Mouse (Mus musculus) regulatory T cell (primary cell): ENCODE data around the gene Epha10.

ENCODE experiments used
- in situ Hi-C: fragments of 300-600 bp; cut with MboI, MseI; formaldehyde crosslinking; loops from one replicate; pipeline ENCODE4 v1.15.1; 2025; ENCODE audit warnings: high pct_unique_total_duplicates

Epha10 gene

GRCm38 (mm10) chr4:124880599-124880998, at the start of gene Epha10:
Epha10 (plus strand) TSS chr4:124880899.
- in situ Hi-C loops, result no loop called here

- in situ Hi-C loops, result no loop called here
Measured at GRCm38 (mm10) chr4:124832796-124833195, 47.9 kb upstream of the Epha10 start.

DNA sequence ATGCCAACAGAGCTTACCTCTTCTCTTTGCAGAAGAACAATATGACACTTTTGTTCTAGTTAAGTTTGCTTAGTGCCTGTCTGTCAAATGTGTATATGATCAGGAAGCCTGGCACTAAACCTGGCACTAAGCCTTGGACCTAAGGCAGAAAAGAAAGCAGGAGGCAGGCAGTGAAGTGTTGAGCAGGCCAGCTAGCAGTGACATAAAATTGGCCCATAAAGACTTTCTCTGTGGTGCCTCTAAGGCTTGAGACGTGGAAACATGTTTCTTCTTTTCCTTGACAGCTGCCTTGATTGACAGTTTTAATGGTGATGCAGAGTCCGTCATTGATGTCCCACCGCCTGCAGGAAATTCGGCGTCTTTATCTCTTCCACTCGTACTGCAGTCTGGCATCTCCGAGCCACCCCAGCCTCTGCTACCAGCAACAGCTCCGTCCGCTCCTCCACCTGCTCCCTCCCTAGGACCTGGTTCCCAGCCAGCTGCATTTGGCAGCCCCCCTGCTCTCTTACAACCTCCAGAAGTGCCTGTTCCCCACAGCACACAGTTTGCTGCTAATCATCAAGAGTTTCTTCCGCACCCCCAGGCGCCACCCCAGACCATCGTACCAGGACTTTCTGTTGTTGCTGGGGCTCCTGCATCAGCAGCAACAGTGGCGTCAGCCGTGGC, 42.5 kb upstream of the Epha10 start:
- in situ Hi-C loops, result no loop called here

GRCm38 (mm10) chr4:124840998-124841397, 39.7 kb upstream of the Epha10 start:
- in situ Hi-C loops, result no loop called here

DNA sequence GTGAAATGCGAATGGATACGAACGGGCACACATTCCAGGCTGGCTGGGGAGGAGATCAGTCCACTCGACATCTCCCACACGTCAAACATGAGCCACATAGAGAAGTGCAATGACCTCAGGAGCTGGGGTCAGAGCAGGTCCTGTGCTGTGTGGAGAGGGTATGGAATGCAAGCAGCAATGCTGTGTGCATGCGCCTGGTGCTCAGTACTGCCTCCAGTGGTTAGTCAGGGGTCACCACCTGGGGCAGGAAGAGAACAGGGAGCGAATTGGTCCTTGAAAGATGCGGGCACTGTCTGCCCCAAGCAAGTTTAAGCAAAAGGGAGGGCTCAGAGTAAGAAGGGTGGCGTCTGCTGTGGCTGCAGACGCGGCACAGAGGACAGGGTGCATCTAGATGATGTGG, 37.2 kb upstream of the Epha10 start:
- in situ Hi-C loops, result no loop called here

- in situ Hi-C loops, result loop anchor here (5.0 kb wide), 2 partner anchors 50 to 130 kb away; no protein-coding TSS in a partner anchor
Measured at GRCm38 (mm10) chr4:124847573-124847972, 33.1 kb upstream of the Epha10 start.

- in situ Hi-C loops, result loop anchor here (5.0 to 25.0 kb wide), 3 partner anchors 52 to 937 kb away; partner anchors contain the start of genes 4930535I16Rik, Mycbp and Rragc
Measured at GRCm38 (mm10) chr4:124849631-124850260, 31.0 kb upstream of the Epha10 start.

- in situ Hi-C loops, result loop anchor here (25.0 kb wide), 1 partner anchor 938 kb away; the partner anchor contains the start of genes 4930535I16Rik, Mycbp and Rragc
Measured at GRCm38 (mm10) chr4:124850261-124850913, 30.3 kb upstream of the Epha10 start, which contains the start of gene Yrdc. Yrdc (plus strand) TSS chr4:124850679.

- in situ Hi-C loops, result loop anchor here (25.0 kb wide), 1 partner anchor 939 kb away; the partner anchor contains the start of genes 4930535I16Rik, Mycbp and Rragc
Measured at GRCm38 (mm10) chr4:124850933-124851658, 29.6 kb upstream of the Epha10 start, which contains the start of gene 1110065P20Rik. 1110065P20Rik (minus strand) TSS chr4:124851196.

- in situ Hi-C loops, result loop anchor here (25.0 kb wide), 1 partner anchor 944 kb away; the partner anchor contains the start of genes 4930535I16Rik, Mycbp and Rragc
Measured at GRCm38 (mm10) chr4:124856294-124856693, 24.4 kb upstream of the Epha10 start.

DNA sequence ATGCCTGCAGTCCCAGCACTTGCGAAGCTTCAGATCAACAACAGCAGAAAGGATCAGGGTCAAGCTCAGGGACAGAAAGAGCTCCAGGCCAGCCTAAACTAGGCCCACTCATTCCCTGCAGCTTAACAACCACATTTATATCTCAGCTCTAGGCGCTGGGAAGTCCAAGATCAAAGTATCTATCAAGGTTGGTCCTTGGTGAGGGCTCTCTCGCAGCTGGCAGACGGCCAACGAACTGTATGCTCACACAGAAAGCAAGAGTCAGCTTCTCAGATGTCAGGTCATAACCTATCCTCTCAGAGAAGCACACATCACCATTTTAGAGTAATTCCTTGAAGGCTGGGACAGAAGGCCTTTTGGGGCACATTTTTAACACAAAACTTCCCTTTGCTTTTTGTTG, 22.3 kb upstream of the Epha10 start:
- in situ Hi-C loops, result loop anchor here (25.0 kb wide), 1 partner anchor 946 kb away; the partner anchor contains the start of genes 4930535I16Rik, Mycbp and Rragc

DNA sequence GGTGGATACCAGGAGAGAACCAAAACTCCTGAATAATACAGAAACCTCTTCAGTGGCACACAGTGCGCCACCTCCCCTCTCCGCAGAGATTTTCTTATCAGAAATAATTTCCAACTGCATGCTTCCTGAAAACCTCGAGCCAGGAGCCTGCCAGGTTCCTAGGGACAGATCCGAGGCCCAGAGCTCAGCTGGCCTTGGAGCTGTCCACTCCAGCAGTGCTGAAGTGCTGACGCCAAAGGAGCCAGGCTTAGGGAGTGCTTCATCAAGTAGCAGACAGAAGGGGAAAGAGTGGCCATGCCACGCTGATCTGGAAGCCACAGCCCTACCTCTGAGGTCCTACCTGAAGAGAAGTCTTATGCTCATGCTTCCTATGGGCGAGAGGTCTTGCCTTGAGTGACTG, 20.3 kb upstream of the Epha10 start:
- in situ Hi-C loops, result loop anchor here (5.0 to 25.0 kb wide), 2 partner anchors 42 to 948 kb away; partner anchors contain the start of genes 4930535I16Rik, Mycbp and Rragc

DNA sequence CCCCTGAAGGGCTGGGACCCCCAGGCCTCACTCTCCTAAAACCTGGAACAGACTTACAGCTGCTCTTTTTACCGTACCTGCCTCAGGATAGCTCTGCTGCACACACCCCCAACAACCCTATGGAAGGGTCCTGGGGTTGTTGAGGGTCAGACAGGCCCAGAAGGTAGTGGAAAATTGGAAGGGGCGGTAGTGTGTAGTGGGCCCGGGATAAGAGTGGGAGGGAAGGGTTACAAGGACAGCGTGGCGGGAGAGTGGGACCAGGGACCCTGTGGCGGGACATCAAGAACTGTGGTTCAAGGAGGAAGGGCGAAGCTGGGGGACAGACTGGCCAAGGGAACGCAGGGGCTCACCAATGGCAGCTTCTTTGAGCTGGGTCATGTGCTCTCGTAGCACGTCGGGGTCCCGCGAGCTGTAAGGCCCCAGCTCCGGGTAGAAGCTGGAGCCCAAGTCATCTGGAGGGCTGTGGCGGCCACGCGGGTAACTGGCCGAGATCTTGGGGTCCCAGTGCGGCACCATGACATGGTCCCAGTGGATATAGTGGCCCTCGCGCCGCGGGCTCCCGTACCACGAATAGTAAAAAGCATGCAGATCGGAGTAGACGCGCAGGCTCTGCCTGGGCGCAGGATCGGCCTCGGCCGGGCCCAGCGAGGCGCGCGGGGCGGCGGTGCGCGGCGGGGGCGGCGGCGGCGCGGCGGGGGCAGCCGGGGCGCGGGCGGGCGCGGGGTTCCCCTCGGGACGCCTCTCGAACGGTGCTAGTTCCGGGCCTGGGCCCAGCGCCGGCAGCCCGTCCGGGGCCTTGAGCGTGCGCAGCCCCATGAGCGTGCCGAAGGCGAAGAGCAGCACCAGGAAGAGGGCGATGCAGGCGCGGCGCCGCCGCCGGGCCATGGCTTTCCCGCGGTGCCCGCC, 19.2 kb upstream of the Epha10 start, which contains the start of gene Maneal:
TSS of gene Maneal (minus strand) at position 889 of the 906 bp plus-strand sequence.
- in situ Hi-C loops, result loop anchor here (5.0 to 25.0 kb wide), 2 partner anchors 41 to 949 kb away; partner anchors contain the start of genes 4930535I16Rik, Mycbp and Rragc

- in situ Hi-C loops, result loop anchor here (25.0 kb wide), 1 partner anchor 960 kb away; the partner anchor contains the start of genes 4930535I16Rik, Mycbp and Rragc
Measured at GRCm38 (mm10) chr4:124872719-124873118, 8.0 kb upstream of the Epha10 start.

- in situ Hi-C loops, result no loop called here
Measured at GRCm38 (mm10) chr4:124881341-124881908, 726 bp downstream of the Epha10 start.

DNA sequence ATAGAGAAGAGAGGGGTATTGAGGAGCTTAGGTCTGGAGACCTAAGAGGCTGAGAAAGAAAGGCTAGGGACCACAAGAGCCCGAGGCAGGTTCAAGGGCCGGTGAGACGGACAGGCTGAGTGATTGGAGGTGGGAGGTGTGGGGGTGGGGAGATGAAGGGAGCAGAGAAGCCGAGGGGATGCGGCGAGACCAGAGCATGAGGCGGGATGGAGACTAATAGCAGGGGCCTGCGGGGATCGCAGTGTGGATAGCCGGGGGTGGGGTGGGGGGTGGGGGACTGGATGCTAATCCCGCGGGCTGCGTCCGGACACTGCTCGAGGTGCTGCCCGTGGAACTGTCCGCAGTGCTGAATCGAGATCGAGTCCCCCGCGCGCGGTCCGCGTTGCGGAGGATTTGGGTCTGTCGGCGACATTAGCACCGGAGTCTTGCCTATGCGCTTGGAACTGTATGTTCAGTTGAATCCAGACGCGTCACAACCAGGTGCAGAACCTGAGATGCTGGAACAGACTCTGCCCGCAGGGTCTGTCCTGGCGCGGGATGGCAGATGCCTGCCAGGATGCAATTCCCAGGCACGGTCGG, 1.5 kb downstream of the Epha10 start:
- in situ Hi-C loops, result no loop called here

GRCm38 (mm10) chr4:124888702-124889101, 8.0 kb downstream of the Epha10 start:
- in situ Hi-C loops, result no loop called here

DNA sequence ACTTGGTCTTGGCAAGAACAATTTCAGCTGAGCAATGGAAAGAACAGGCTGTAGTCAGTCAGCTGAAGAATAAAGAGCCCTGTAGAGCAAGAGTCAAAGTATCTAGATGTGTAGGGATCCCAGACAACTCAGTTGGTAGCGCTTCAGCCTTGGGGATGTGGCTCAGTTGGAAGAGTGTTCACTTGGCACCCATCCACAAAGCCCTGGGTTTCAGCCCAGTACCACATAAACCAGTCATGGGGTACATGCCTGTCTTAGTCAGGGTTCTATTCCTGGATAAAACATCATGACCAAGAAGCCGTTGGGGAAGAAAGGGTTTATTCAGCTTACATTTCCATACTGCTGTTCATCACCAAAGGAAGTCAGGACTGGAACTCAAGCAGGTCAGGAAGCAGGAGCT, 9.2 kb downstream of the Epha10 start:
- in situ Hi-C loops, result no loop called here

GRCm38 (mm10) chr4:124890831-124891230, 10.1 kb downstream of the Epha10 start:
- in situ Hi-C loops, result no loop called here
